Mouse (Mus musculus) intestine, embryonic 16.5 days (tissue): Measurements from ENCODE around the gene Gmppa. TPM values are rescaled to one million over a fixed set of nuclear protein-coding genes. Genes with fewer than 3 reads are reported as not detected.

Source experiments
- ATAC-seq: fragments of 200-750 bp; cut with Nextera tagmentation; 2 replicates; pipeline ENCODE4 v1.8.0; 2017; ENCODE audit warnings: moderate TSS enrichment, moderate library complexity
- H3K27ac ChIP-seq: fragments of 300-500 bp; sonication (generic); 2 replicates; pipeline ENCODE4 v1.5.1; 2014; ENCODE audit warnings: mild to moderate bottlenecking, low read length
- H3K27me3 ChIP-seq: fragments of 300-500 bp; sonication (generic); replicated peaks from 2 replicates; pipeline ENCODE4 v1.6.1; 2014; ENCODE audit warnings: low read length, control low read depth, mixed read lengths; ENCODE audit not compliant: control insufficient read depth, insufficient read depth
- H3K36me3 ChIP-seq: fragments of 300-500 bp; sonication (generic); 2 replicates; pipeline ENCODE4 v1.6.1; 2014; ENCODE audit warnings: low read length, control low read depth; ENCODE audit not compliant: control insufficient read depth, insufficient read depth
- H3K4me1 ChIP-seq: fragments of 300-500 bp; sonication (generic); 2 replicates; pipeline ENCODE4 v1.6.1; 2014; ENCODE audit warnings: low read length, control low read depth, mixed read lengths; ENCODE audit not compliant: control insufficient read depth, insufficient read depth
- H3K4me2 ChIP-seq: fragments of 300-500 bp; sonication (generic); 2 replicates; pipeline ENCODE4 v1.6.1; 2014; ENCODE audit warnings: low read depth, low read length, control low read depth
- H3K4me3 ChIP-seq: fragments of 300-500 bp; sonication (generic); 2 replicates; pipeline ENCODE4 v1.5.1; 2014; ENCODE audit warnings: mild to moderate bottlenecking, low read length
- H3K9ac ChIP-seq: fragments of 300-500 bp; sonication (generic); 2 replicates; pipeline ENCODE4 v1.6.1; 2014; ENCODE audit warnings: low read depth, low read length
- H3K9me3 ChIP-seq: fragments of 300-500 bp; sonication (generic); 2 replicates; pipeline ENCODE4 v1.6.1; 2016; ENCODE audit warnings: low read length, control low read depth; ENCODE audit not compliant: control insufficient read depth
- WGBS: fragments of 180-500 bp; shearing (Covaris S2); extraction: QIAGEN DNeasy Blood & Tissue Kit; methylation state at CpG from one replicate; pipeline ENCODE4 v1.1.7; 2014; 5-methylcytosine and 5-hydroxymethylcytosine counted together
- polyA plus RNA-seq: library from polyadenylated mRNA; unstranded; fragments of >200 nt; fragmentation: Nextera tagmentation; extraction: Ambion mirVana; gene quantifications from 2 replicates; pipeline ENCODE4 v1.2.1, GENCODE M21; 2015

The Gmppa gene
- polyA plus RNA-seq, result 134 and 137 TPM in 2 replicates

GRCm38 (mm10) chr1:75435475-75436328 is at the start of gene Gmppa:
Gene Gmppa (plus strand): TSS chr1:75435930.
- H3K27me3 ChIP-seq, result no peaks in the 10 kb centered on the region
- ATAC-seq, result peak; percentile 88
- peak within 1 kb of the TSS; percentile 39; the same call in 1 of the 2 replicates for H3K27ac ChIP-seq
- 0 out of 2 replicates have a peak, but pooled peaks cover 4% of the 10 kb centered on the region for H3K36me3 ChIP-seq
- H3K4me2 ChIP-seq, result peak within 1 kb of the TSS; percentile 58
- H3K4me1 ChIP-seq, result peaks cover 19% of the 10 kb centered on the region
- H3K9me3 ChIP-seq, result no peaks in the 10 kb centered on the region
- 5% methylated on average over 28 of the region's 28 CpGs for WGBS
- H3K9ac ChIP-seq, result peak within 1 kb of the TSS; percentile 76
- H3K4me3 ChIP-seq, result peak within 1 kb of the TSS; percentile 66

DNA sequence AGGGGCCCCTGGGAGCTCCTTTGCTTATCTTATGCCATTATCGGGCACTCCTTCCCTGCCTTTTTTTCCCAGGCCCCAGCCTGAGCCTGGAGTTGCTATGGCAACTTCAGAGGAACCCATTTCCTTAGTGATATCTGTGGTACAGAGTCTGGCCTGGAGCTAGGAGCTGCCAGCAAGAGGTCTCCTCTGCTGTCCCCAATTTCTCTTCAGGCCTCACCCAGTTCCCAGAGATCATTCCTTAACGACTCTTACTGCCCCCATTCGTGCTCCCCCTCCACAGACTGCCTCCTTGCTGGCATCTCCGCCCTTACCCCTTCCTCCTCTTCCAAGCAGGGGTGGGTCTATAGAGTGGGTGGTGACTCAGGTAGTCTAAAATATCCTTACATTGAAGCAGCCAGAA is 49.6 kb upstream of the Gmppa start:
- H3K27me3 ChIP-seq, result peaks cover 23% of the 10 kb centered on the region; the same call in 1 of the 2 replicates
- H3K36me3 ChIP-seq, result no peaks in the 10 kb centered on the region
- no peaks in the 10 kb centered on the region for H3K9me3 ChIP-seq
- no peak overlapping the region for H3K9ac ChIP-seq
- WGBS, result 33% methylated on average over 4 of the region's 4 CpGs
- no peak overlapping the region for H3K4me2 ChIP-seq
- peaks cover 49% of the 10 kb centered on the region for H3K4me1 ChIP-seq
- no peak overlapping the region for H3K27ac ChIP-seq
- peak; percentile 62 for ATAC-seq
- H3K4me3 ChIP-seq, result no peak overlapping the region

DNA sequence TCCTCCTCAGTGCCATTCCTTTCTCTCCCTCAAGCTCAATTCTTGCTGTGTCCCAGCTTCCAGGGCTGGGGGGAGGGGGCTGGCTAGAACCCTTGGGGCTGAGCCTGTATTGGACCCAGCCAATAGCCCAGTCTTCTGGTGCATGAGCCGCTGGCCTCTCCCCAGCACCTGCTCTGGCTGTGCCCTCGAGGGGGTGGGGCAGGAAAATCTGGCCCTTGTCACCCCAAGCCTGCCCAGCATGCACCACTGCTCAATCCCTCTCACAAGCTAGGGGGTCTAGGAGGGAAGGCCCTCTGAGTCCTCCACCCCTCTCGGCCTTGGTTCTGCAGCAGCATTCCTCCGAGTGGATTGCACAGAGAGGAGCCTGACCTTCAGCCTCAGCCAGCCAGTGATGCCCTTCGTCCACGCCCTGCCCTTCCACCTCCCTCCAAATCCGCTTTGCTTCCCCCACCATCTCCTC is 48.2 kb upstream of the Gmppa start:
- Histone ChIP-seq H3K4me3 (peak overlapping the region; percentile 34), H3K4me1 (peaks cover 44% of the 10 kb centered on the region), H3K27ac (no peak overlapping the region), H3K27me3 (peaks cover 23% of the 10 kb centered on the region; the same call in 1 of the 2 replicates), H3K9me3 (no peaks in the 10 kb centered on the region), H3K4me2 (peak overlapping the region; percentile 56), H3K9ac (peak overlapping the region; percentile 57; the same call in 1 of the 2 replicates), H3K36me3 (no peaks in the 10 kb centered on the region)
- WGBS, result 30% methylated on average over 7 of the region's 7 CpGs
- peak; percentile 5; the same call in 1 of the 2 replicates for ATAC-seq

DNA sequence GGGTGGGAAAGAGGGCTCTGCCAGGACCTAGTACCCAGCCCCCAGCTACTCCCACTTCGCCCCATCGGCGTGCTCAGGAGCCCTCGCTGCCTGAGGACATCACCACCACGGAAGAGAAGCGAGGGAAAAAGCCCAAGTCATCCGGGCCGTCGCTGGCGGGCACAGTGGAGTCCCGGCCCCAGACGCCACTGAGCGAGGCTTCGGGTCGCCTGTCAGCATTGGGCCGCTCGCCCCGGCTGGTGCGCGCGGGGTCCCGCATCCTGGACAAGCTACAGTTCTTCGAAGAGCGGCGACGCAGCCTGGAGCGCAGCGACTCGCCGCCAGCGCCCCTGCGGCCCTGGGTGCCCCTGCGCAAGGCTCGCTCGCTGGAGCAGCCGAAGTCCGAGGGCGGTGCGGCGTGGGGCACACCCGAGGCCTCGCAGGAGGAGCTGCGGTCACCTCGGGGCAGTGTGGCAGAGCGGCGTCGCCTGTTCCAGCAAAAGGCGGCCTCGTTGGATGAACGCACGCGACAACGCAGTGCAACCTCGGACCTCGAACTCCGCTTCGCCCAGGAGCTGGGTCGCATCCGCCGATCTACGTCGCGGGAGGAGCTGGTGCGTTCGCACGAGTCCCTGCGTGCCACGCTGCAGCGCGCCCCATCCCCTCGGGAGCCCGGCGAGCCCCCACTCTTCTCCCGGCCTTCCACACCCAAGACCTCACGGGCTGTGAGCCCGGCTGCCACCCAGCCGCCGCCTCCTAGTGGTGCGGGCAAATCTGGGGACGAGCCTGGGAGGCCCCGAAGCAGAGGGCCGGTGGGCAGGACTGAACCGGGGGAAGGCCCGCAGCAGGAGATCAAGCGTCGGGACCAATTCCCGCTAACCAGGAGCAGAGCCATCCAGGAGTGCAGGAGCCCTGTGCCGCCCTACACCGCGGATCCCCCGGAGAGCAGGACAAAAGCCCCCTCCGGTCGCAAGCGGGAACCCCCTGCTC is 47.5 kb upstream of the Gmppa start:
- no peaks in the 10 kb centered on the region for H3K9me3 ChIP-seq
- H3K27me3 ChIP-seq, result peaks cover 23% of the 10 kb centered on the region; the same call in 1 of the 2 replicates
- peaks cover 39% of the 10 kb centered on the region for H3K4me1 ChIP-seq
- H3K4me3 ChIP-seq, result peak overlapping the region; percentile 34
- 17% methylated on average over 93 of the region's 94 CpGs for WGBS
- peak overlapping the region; percentile 57 for H3K9ac ChIP-seq
- peak; percentile 25 for ATAC-seq
- no peak overlapping the region for H3K27ac ChIP-seq
- H3K4me2 ChIP-seq, result peak overlapping the region; percentile 56
- no peaks in the 10 kb centered on the region for H3K36me3 ChIP-seq

DNA sequence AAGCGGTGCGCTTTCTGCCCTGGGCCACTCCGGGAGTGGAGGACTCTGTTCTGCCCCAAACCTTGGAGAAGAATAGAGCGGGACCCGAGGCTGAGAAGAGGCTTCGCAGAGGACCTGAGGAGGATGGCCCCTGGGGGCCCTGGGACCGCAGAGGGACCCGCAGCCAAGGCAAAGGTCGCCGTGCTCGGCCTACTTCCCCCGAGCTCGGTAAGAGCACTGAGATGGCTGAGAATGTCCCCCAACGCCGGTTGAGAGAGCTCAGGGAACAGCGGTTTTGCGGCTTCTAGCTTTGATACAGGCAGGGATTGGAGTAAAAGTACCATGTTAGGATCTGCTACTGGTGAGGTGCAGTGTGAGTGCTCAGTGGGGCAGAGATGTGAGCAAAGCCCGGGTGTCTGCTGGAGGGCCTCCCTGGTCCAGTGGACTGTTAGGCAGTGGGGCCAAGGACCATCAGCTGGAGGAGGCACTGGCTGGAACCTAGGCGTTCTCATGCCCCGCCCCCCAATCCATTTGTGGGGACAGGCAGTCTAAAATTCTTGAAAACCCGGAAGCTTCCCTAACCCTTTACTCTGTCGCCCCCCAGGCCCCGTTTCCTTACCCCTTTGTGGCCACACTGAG is 46.7 kb upstream of the Gmppa start:
- H3K4me3 ChIP-seq, result peak overlapping the region; percentile 34; the same call in 1 of the 2 replicates
- WGBS, result 52% methylated on average over 23 of the region's 23 CpGs
- H3K27me3 ChIP-seq, result peaks cover 23% of the 10 kb centered on the region; the same call in 1 of the 2 replicates
- peaks cover 38% of the 10 kb centered on the region for H3K4me1 ChIP-seq
- H3K9ac ChIP-seq, result peak overlapping the region; percentile 57; the same call in 1 of the 2 replicates
- no peak overlapping the region for H3K4me2 ChIP-seq
- ATAC-seq, result 0 out of 2 replicates have a peak, but pooled peaks have one; percentile 1
- H3K9me3 ChIP-seq, result no peaks in the 10 kb centered on the region
- no peak overlapping the region for H3K27ac ChIP-seq
- H3K36me3 ChIP-seq, result no peaks in the 10 kb centered on the region

- Histone ChIP-seq H3K36me3 (no peaks in the 10 kb centered on the region), H3K9ac (peak overlapping the region; percentile 33; the same call in 1 of the 2 replicates), H3K27ac (peak overlapping the region; percentile 50), H3K27me3 (peaks cover 9% of the 10 kb centered on the region; the same call in 1 of the 2 replicates), H3K9me3 (no peaks in the 10 kb centered on the region), H3K4me1 (peaks cover 10% of the 10 kb centered on the region), H3K4me2 (no peak overlapping the region), H3K4me3 (no peak overlapping the region)
- ATAC-seq, result no peak
- 62% methylated on average over 9 of the region's 9 CpGs for WGBS
Observed at GRCm38 (mm10) chr1:75393139-75393538, 42.6 kb upstream of the Gmppa start.

GRCm38 (mm10) chr1:75393846-75394245 is 41.9 kb upstream of the Gmppa start:
- Histone ChIP-seq H3K36me3 (no peaks in the 10 kb centered on the region), H3K9ac (peak overlapping the region; percentile 33; the same call in 1 of the 2 replicates), H3K27me3 (peaks cover 2% of the 10 kb centered on the region; the same call in 1 of the 2 replicates), H3K4me2 (no peak overlapping the region), H3K4me1 (peaks cover 9% of the 10 kb centered on the region), H3K4me3 (no peak overlapping the region), H3K27ac (peak overlapping the region; percentile 50), H3K9me3 (no peaks in the 10 kb centered on the region)
- no peak for ATAC-seq
- WGBS, result 97% methylated on average over 3 of the region's 3 CpGs

DNA sequence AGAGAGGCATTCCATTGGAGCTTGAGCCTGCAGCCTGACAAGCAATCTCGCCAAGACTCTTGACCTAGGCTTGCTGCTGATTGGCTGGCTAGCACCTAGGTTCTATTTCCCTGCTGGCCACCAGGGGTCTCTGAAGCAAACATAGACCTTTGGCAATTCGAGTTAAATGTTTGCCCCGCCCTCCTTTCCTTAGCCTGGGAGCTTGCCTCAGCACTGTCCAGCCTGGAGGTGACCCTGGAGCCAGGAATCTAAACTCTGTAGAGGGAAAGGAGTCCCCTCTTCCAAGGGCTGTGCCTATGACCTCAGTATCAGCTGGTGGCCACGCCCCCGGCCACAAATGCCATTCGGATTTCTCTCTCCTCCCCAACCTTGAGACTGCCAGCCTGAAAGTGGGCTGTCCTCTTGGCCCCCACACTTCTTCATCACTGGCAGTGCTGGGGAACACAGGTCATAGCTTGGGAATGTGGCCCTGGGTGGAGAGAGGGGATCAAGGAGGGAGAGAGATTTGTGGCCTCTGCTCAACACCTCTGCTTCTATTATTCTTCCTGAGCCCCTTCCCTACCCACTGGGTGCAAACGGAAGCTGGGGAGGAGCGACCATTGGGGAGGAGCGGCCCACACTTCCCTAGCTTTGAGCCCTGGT is 36.8 kb upstream of the Gmppa start:
- H3K9ac ChIP-seq, result peak overlapping the region; percentile 61
- no peaks in the 10 kb centered on the region for H3K9me3 ChIP-seq
- H3K4me1 ChIP-seq, result peaks cover 24% of the 10 kb centered on the region
- H3K27ac ChIP-seq, result peak overlapping the region; percentile 74
- H3K36me3 ChIP-seq, result peaks cover 10% of the 10 kb centered on the region; the same call in 1 of the 2 replicates
- no peak overlapping the region for H3K4me3 ChIP-seq
- ATAC-seq, result peak; percentile 72
- WGBS, result 12% methylated on average over 9 of the region's 9 CpGs
- 0 out of 2 replicates have a peak overlapping the region, but pooled peaks have one; percentile 3 for H3K4me2 ChIP-seq
- H3K27me3 ChIP-seq, result no peaks in the 10 kb centered on the region
